In the genomic region with DNA sequence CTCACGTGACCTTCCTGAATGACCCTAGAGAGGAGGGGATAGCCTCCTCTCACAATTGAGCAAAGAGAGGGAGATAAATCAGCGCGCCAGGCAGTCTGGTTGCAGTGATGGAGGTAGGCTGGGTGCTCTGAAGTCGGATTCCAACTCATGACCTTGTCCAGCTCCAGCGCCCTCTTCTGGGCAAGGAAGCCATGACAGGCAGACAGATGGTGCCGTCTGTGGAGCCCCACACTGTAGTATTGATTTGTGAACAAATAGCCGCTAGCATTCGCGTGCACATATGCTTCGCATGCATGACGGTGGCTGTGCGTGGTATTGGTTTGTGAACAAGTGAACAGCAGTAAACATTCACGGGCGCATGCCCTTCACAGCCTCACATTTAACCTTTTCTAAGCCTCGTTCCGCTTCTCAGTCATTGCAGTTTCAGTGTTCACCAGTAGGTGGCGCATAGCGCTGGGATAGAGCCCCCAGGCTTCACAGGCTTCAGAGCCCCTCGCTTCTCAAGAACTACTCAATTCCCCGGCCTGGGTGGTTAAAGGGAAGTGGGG, we compare ENCODE assay signal across 8 mouse cellular contexts. TPM values are rescaled to one million over a fixed set of nuclear protein-coding genes. Genes with fewer than 3 reads are reported as not detected.
DNase-seq lines count a peak whose midpoint lies in the region; ATAC-seq lines count a peak whose summit lies in the region.

No protein-coding gene starts in this region.

- WGBS in intestine, embryonic 15.5 days, result 4% methylated on average over 20 of the region's 20 CpGs

- H3K27ac ChIP-seq in intestine, embryonic 15.5 days, result no peak overlapping the region

- ATAC-seq in intestine, embryonic 15.5 days, result peak; percentile 70

- peak; percentile 60 for DNase-seq in adrenal gland, adult 8-10 months
- peak; percentile 77 for DNase-seq in embryo, embryonic 11.5 days (ENCODE audit: low read depth, low spot score)
- peak; percentile 67 to 81 for DNase-seq in gastrocnemius, postnatal 36 days
- peak; percentile 85 to 87 for DNase-seq in left cerebral cortex, postnatal 25 days (ENCODE audit: low spot score in 2 of 2)
- peak; percentile 92 for DNase-seq in mesoderm, embryonic 11.5 days (ENCODE audit: low read depth, low spot score)
- DNase-seq in right cerebral cortex, postnatal 36 days (ENCODE audit: low spot score in 2 of 2), result peak; percentile 74 to 79
- DNase-seq in urinary bladder, postnatal 4 days (ENCODE audit: low spot score in 2 of 2), result peak; percentile 63 to 86

- intact Hi-C loops in gastrocnemius, postnatal 36 days (cut with DNase I), result no loop called here
- intact Hi-C loops in left cerebral cortex, postnatal 25 days (cut with DNase I), result loop anchor here (1.0 to 2.0 kb wide), 2 partner anchors 36 to 85 kb away; no protein-coding TSS in a partner anchor

- no peaks in the 10 kb centered on the region for H3K27me3 ChIP-seq in intestine, embryonic 15.5 days (replicated peaks)

- H3K4me3 ChIP-seq in intestine, embryonic 15.5 days (replicated peaks), result peak overlapping the region; percentile 38

- peak overlapping the region; percentile 70 for H3K4me2 ChIP-seq in intestine, embryonic 15.5 days (replicated peaks)

- peak overlapping the region; percentile 41 for H3K9ac ChIP-seq in intestine, embryonic 15.5 days

- peaks cover 13% of the 10 kb centered on the region for H3K4me1 ChIP-seq in intestine, embryonic 15.5 days (replicated peaks)

- H3K36me3 ChIP-seq in intestine, embryonic 15.5 days, result no peaks in the 10 kb centered on the region

- no peaks in the 10 kb centered on the region for H3K9me3 ChIP-seq in intestine, embryonic 15.5 days

RNA-seq across cellular contexts. Expression of a gene that starts 22.8 kb away (rescaled TPM):
- total RNA-seq in adrenal gland, adult 8-10 months (2022), result not detected
- total RNA-seq in gastrocnemius, postnatal 36 days (2021), result under 1 TPM; 0.07 to 0.08 TPM
- not detected in 2 replicates for polyA plus RNA-seq in intestine, embryonic 15.5 days (2015; fragmentation: Nextera tagmentation; extraction: Ambion mirVana)
- total RNA-seq in left cerebral cortex, postnatal 25 days (2021), result 1 to 10 TPM; 2.8 to 3.2 TPM

RNA-seq across cellular contexts. Expression of a gene that starts 33.5 kb away (rescaled TPM):
- 100 to 1,000 TPM in 1 of 4 experiments, 10 to 100 TPM in 3; 47.1 to 132 (median 70.1) TPM for total RNA-seq in adrenal gland, adult 8-10 months (2022)
- 1 to 10 TPM; 2.9 to 3.8 TPM for total RNA-seq in gastrocnemius, postnatal 36 days (2021)
- 315 and 329 TPM in 2 replicates for polyA plus RNA-seq in intestine, embryonic 15.5 days (2015; fragmentation: Nextera tagmentation; extraction: Ambion mirVana)
- total RNA-seq in left cerebral cortex, postnatal 25 days (2021), result 10 to 100 TPM; 42.9 to 47.9 TPM

RNA-seq across cellular contexts. Expression of a gene that starts 37.7 kb away (rescaled TPM):
- under 1 TPM in 2 of 4 experiments, not detected in 2; 0.55 to 0.66 TPM for total RNA-seq in adrenal gland, adult 8-10 months (2022)
- under 1 TPM in 1 of 2 experiments, not detected in 1; 0.18 TPM for total RNA-seq in gastrocnemius, postnatal 36 days (2021)
- polyA plus RNA-seq in intestine, embryonic 15.5 days (2015; fragmentation: Nextera tagmentation; extraction: Ambion mirVana), result 0.08 and 0.11 TPM in 2 replicates
- total RNA-seq in left cerebral cortex, postnatal 25 days (2021), result not detected

Comparison
In these comparisons a context has a peak if more than half of its experiments do, and no peak if none do; other contexts are left out.
1. RNA of a gene that starts 33.5 kb away (total RNA-seq): 47.1 to 132 TPM in adrenal gland, adult 8-10 months and 42.9 to 47.9 TPM in left cerebral cortex, postnatal 25 days; 2.9 to 3.8 TPM in gastrocnemius, postnatal 36 days; every median in the first group is over 4 times any median in the second.
2. Peak in every context shown above with its lines, with median percentiles within 50 percentile points of each other: DNase-seq.